Mouse (Mus musculus) heart, adult 2 months (tissue): ENCODE measurements around the gene Rapgefl1.

Source experiments
- CTCF ChIP-seq: fragments of 200-600 bp; IDR thresholded peaks from 2 replicates; pipeline ENCODE4 v1.8.1; 2022; ENCODE audit warnings: antibody characterized with exemption, mild to moderate bottlenecking, moderate library complexity
- EP300 ChIP-seq: fragments of 200-500 bp; IDR thresholded peaks from 2 replicates; pipeline ENCODE4 v1.6.1; 2011; ENCODE audit warnings: low read depth, low read length, control low read depth; ENCODE audit not compliant: insufficient read depth
- POLR2A ChIP-seq: fragments of 200-500 bp; IDR thresholded peaks from 2 replicates; pipeline ENCODE4 v1.6.1; 2011; ENCODE audit warnings: mild to moderate bottlenecking, low read depth, low read length, control low read depth; ENCODE audit not compliant: insufficient read depth

DNA sequence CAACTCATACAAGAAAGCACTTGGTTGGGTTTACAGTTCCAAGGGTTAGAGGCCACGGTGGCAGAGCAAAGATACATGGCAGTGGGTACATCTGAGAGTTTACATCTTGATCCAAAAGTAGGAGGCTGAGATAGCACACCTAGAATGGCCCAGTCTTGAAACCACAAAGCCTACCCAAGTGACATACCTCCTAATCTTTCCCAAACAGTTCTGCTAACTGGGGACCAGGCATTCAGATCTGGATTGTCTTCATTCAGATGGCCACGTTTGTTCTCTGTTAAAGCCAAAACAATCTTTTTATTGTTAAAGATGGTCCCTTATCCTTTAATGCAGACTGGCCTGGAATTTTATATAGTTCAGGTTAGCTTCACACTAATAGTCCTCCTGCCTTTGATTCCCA, 8.7 kb upstream of the Rapgefl1 start:
- TF ChIP-seq CTCF, result no peak
- TF ChIP-seq POLR2A, result no peak
- no peak for TF ChIP-seq EP300
